ENCODE assay signal across 30 mouse cellular contexts in the genomic region with DNA sequence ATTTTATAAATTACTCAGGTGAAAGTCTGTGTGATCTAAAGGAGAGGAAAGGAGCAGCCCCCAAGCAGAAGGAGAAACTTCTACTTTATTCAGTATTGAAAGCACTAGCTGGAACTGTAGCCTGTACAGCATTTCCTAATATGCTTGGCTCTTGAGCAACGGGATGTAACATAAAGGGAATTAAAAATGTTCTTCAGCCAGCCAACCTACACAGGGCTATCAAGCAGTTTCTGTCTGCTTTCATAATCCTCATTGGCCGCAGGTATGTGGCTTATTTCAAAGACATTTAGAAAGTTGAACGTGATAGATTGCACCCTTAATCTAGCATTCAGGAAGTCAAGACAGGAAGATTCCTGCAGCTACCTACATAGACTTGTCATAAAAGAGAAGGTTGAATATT. TPM values are rescaled to one million over a fixed set of nuclear protein-coding genes. Genes with fewer than 3 reads are reported as not detected.
A peak's percentile ranks its signal among the peaks of the same experiment; 100 is the strongest.
DNase-seq lines count a peak whose midpoint lies in the region; ATAC-seq and TF ChIP-seq lines count a peak whose summit lies in the region.
"Had no signal": no experiment of that assay in that cellular context is flagged by ENCODE, and none has a peak within 500 bp of the region (broad histone marks: within the 10 kb centered on the region; RNA-seq: fewer than 3 reads in every experiment).

No protein-coding gene starts in this region.

- H3K36me3 ChIP-seq in heart, adult 2 months (ENCODE audit: control insufficient read depth, insufficient read depth, low read length) = peaks cover 24% of the 10 kb centered on the region
- no peaks in the 10 kb centered on the region for H3K36me3 ChIP-seq in midbrain, embryonic 11.5 days (ENCODE audit: control insufficient read depth, insufficient read depth, low read length)
- H3K36me3 ChIP-seq in midbrain, embryonic 13.5 days = no peaks in the 10 kb centered on the region
- no peaks in the 10 kb centered on the region for H3K36me3 ChIP-seq in hindbrain, embryonic 13.5 days
- H3K36me3 ChIP-seq: embryonic facial prominence, embryonic 10.5 days; embryonic facial prominence, embryonic 13.5 days; forebrain, embryonic 10.5 days; heart, embryonic 10.5 days; heart, embryonic 13.5 days; hindbrain, embryonic 12.5 days; intestine, embryonic 15.5 days had no signal

- peak overlapping the region; percentile 69 for H3K27ac ChIP-seq in heart, adult 2 months
- no peak overlapping the region for H3K27ac ChIP-seq in midbrain, embryonic 11.5 days (ENCODE audit: low read depth, low read length)
- no peak overlapping the region for H3K27ac ChIP-seq in midbrain, embryonic 13.5 days
- H3K27ac ChIP-seq in hindbrain, embryonic 13.5 days = no peak overlapping the region
- H3K27ac ChIP-seq: embryonic facial prominence, embryonic 10.5 days; embryonic facial prominence, embryonic 13.5 days; forebrain, embryonic 10.5 days; forebrain, embryonic 13.5 days; heart, embryonic 10.5 days; heart, embryonic 13.5 days; hindbrain, embryonic 12.5 days; intestine, embryonic 15.5 days had no signal

- no peak for TF ChIP-seq EP300 in heart, adult 2 months (IDR thresholded peaks at IDR 0.05; ENCODE audit: insufficient read depth, low read depth, low read length)

- WGBS in heart, adult 2 months = 52% methylated on average over 3 of the region's 3 CpGs
- 87% methylated on average over 3 of the region's 3 CpGs for WGBS in midbrain, embryonic 11.5 days
- WGBS in midbrain, embryonic 13.5 days = 86% methylated on average over 3 of the region's 3 CpGs
- 82% methylated on average over 3 of the region's 3 CpGs for WGBS in hindbrain, embryonic 13.5 days

- H3K4me3 ChIP-seq in heart, adult 2 months = no peak overlapping the region
- H3K4me3 ChIP-seq in midbrain, embryonic 11.5 days (ENCODE audit: low read depth, low read length) = no peak overlapping the region
- H3K4me3 ChIP-seq in midbrain, embryonic 13.5 days (replicated peaks) = no peak overlapping the region
- no peak overlapping the region for H3K4me3 ChIP-seq in hindbrain, embryonic 13.5 days
- H3K4me3 ChIP-seq: embryonic facial prominence, embryonic 10.5 days; embryonic facial prominence, embryonic 13.5 days; erythroblast, embryonic 14.5 days; forebrain, embryonic 10.5 days; forebrain, embryonic 13.5 days; heart, embryonic 10.5 days; heart, embryonic 13.5 days; hindbrain, embryonic 12.5 days; intestine, embryonic 15.5 days had no signal

- intact Hi-C loops in heart, adult 2 months (cut with DNase I) = loop anchor here (5.0 kb wide), 1 partner anchor 36 kb away; no protein-coding TSS in a partner anchor

- no peak for TF ChIP-seq CTCF in heart, adult 2 months (IDR thresholded peaks at IDR 0.05)

- H3K79me2 ChIP-seq in heart, adult 2 months (replicated peaks; ENCODE audit: control insufficient read depth, insufficient read depth, low read length) = no peaks in the 10 kb centered on the region; the same call in 1 of the 2 replicates

- ATAC-seq in midbrain, embryonic 11.5 days (ENCODE audit: low FRiP score) = no peak
- no peak for ATAC-seq in midbrain, embryonic 13.5 days
- peak; percentile 66 for ATAC-seq in megakaryocyte progenitor cell, adult 5-6 weeks (replicated peaks; ENCODE audit: poor library complexity)
- no peak for ATAC-seq in hindbrain, embryonic 13.5 days (ENCODE audit: low FRiP score)
- ATAC-seq: CD4-positive, CD25-positive, alpha-beta regulatory T cell, adult 4 months; forebrain, embryonic 13.5 days; forebrain, postnatal 0 days; hindbrain, embryonic 16.5 days; intestine, embryonic 15.5 days had no signal

- H3K9me3 ChIP-seq in midbrain, embryonic 11.5 days (ENCODE audit: control insufficient read depth, low read length) = no peaks in the 10 kb centered on the region
- H3K9me3 ChIP-seq in midbrain, embryonic 13.5 days = no peaks in the 10 kb centered on the region
- no peaks in the 10 kb centered on the region for H3K9me3 ChIP-seq in hindbrain, embryonic 13.5 days
- H3K9me3 ChIP-seq: embryonic facial prominence, embryonic 10.5 days; embryonic facial prominence, embryonic 13.5 days; forebrain, embryonic 10.5 days; forebrain, embryonic 13.5 days; heart, embryonic 10.5 days; heart, embryonic 13.5 days; hindbrain, embryonic 12.5 days; intestine, embryonic 15.5 days had no signal

- H3K4me1 ChIP-seq in heart, adult 2 months (ENCODE audit: control insufficient read depth, insufficient read depth, low read length) = peaks cover 10% of the 10 kb centered on the region
- H3K4me1 ChIP-seq in midbrain, embryonic 11.5 days (ENCODE audit: control insufficient read depth, insufficient read depth, low read length) = no peaks in the 10 kb centered on the region
- H3K4me1 ChIP-seq in midbrain, embryonic 13.5 days (replicated peaks) = no peaks in the 10 kb centered on the region
- H3K4me1 ChIP-seq in hindbrain, embryonic 13.5 days (replicated peaks) = no peaks in the 10 kb centered on the region
- H3K4me1 ChIP-seq: embryonic facial prominence, embryonic 10.5 days; forebrain, embryonic 13.5 days; hindbrain, embryonic 12.5 days; intestine, embryonic 15.5 days had no signal

- TF ChIP-seq POLR2A in heart, adult 2 months (IDR thresholded peaks at IDR 0.05; ENCODE audit: insufficient read depth, low read depth, low read length) = no peak

- no peak overlapping the region for H3K9ac ChIP-seq in heart, adult 2 months (ENCODE audit: low read depth, low read length)
- H3K9ac ChIP-seq in midbrain, embryonic 11.5 days (ENCODE audit: low read length) = no peak overlapping the region
- H3K9ac ChIP-seq in midbrain, embryonic 13.5 days (replicated peaks) = no peak overlapping the region
- no peak overlapping the region for H3K9ac ChIP-seq in hindbrain, embryonic 13.5 days
- H3K9ac ChIP-seq: embryonic facial prominence, embryonic 13.5 days; forebrain, embryonic 13.5 days; forebrain, postnatal 0 days; heart, embryonic 13.5 days; hindbrain, embryonic 12.5 days; intestine, embryonic 15.5 days had no signal

- no peak overlapping the region for H3K4me2 ChIP-seq in midbrain, embryonic 11.5 days
- no peak overlapping the region for H3K4me2 ChIP-seq in midbrain, embryonic 13.5 days (replicated peaks)
- H3K4me2 ChIP-seq in hindbrain, embryonic 13.5 days = no peak overlapping the region
- H3K4me2 ChIP-seq: embryonic facial prominence, embryonic 13.5 days; forebrain, embryonic 13.5 days; heart, embryonic 13.5 days; hindbrain, embryonic 12.5 days; intestine, embryonic 15.5 days had no signal

- H3K27me3 ChIP-seq in heart, adult 2 months (ENCODE audit: control insufficient read depth, insufficient read depth, low read length) = no peaks in the 10 kb centered on the region
- no peaks in the 10 kb centered on the region for H3K27me3 ChIP-seq in midbrain, embryonic 11.5 days (ENCODE audit: control insufficient read depth, insufficient read depth, low read length)
- H3K27me3 ChIP-seq in midbrain, embryonic 13.5 days = no peaks in the 10 kb centered on the region
- no peaks in the 10 kb centered on the region for H3K27me3 ChIP-seq in hindbrain, embryonic 13.5 days
- H3K27me3 ChIP-seq: embryonic facial prominence, embryonic 13.5 days; forebrain, embryonic 13.5 days; heart, embryonic 13.5 days; hindbrain, embryonic 12.5 days; intestine, embryonic 15.5 days had no signal

- DNase-seq in heart, adult 2 months = no peak
- no peak for DNase-seq in heart, postnatal 4 days
- DNase-seq in midbrain, embryonic 11.5 days (ENCODE audit: low spot score, missing footprints) = peak; percentile 19
- DNase-seq in gonadal fat pad, adult 2 months (ENCODE audit: low read depth) = peak; percentile 87
- DNase-seq in cerebellum, adult 11 months = no peak
- DNase-seq: adrenal gland, adult 8-10 months; adrenal gland, postnatal 25 days; cerebellum, adult 18-20 months; cerebellum, adult 9-11 months; cerebellum, postnatal 25 days; embryo, embryonic 11 days; forebrain, postnatal 0 days; gastrocnemius, postnatal 36 days; heart, adult 18-20 months; heart, postnatal 14 days; kidney, adult 11 months had no signal

RNA-seq across cellular contexts. Expression of gene Map3k20, which starts 47.8 kb away (rescaled TPM):
- 100 to 1,000 TPM; 275 to 303 TPM for total RNA-seq in heart, adult 2 months (2021)
- polyA plus RNA-seq in heart, adult 2 months (2012; rRNA removed) = 75.1 and 124 TPM in 2 replicates
- total RNA-seq in heart, postnatal 4 days (2021) = 100 to 1,000 TPM; 223 to 231 TPM
- 7.5 and 8.3 TPM in 2 replicates for polyA plus RNA-seq in midbrain, embryonic 11.5 days (2014; fragmentation: Nextera tagmentation; extraction: Ambion mirVana)
- 5.5 and 6.1 TPM in 2 replicates for polyA plus RNA-seq in midbrain, embryonic 13.5 days (2015; fragmentation: Nextera tagmentation; extraction: Ambion mirVana)
- 14.9 and 15.4 TPM in 2 replicates for polyA plus RNA-seq in gonadal fat pad, adult 2 months (2012; rRNA removed)
- total RNA-seq in megakaryocyte progenitor cell, adult 5-6 weeks (2015) = 76.0 and 84.5 TPM in 2 replicates
- 57.9 and 61.8 TPM in 2 replicates for total RNA-seq in megakaryocyte progenitor cell, adult 5-6 weeks (2017)
- 3.8 and 4.1 TPM in 2 replicates for polyA plus RNA-seq in hindbrain, embryonic 13.5 days (2015; fragmentation: Nextera tagmentation; extraction: Ambion mirVana)

Comparison
In these comparisons a context has a peak if more than half of its experiments do, and no peak if none do; other contexts are left out.
1. DNase-seq: peak in midbrain, embryonic 11.5 days (single experiment) and gonadal fat pad, adult 2 months (single experiment); none in heart, adult 2 months (0 of 2), heart, postnatal 4 days (single experiment) and cerebellum, adult 11 months (single experiment).